Mouse (Mus musculus): ENCODE data around the gene Olfr169. TPM values are rescaled to one million over a fixed set of nuclear protein-coding genes. Genes with fewer than 3 reads are reported as not detected.
"Not testable (repeated sequence)": the region's sequence is repeated elsewhere in the genome, so short reads cannot be mapped to it uniquely, and the experiment has no call there.

Olfr169 gene
- polyA plus RNA-seq (2015; fragmentation: Nextera tagmentation; extraction: Ambion mirVana), result not detected in 2 replicates

DNA sequence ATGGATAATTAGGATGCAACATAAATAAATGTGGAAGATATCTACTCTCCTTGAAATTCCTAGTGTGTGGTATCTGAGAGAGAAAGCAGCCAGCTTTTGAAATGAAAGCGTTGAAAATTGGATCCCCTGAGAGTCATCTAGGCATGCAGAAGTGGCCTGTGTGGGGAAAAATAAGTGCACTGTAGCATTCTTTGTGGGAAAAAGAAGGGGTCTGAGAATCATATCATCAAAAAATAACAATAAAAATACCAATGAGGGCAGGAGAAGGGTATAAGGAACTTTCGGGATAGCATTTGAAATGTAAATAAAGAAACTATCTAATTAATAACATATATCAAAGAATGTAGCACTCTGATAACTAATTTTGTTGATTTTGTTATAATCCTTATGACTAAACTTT is at the start of gene Olfr169:
Gene Olfr169 (minus strand): TSS at position 101 of the 400 bp plus-strand sequence.
- not testable (repeated sequence) for H3K9ac ChIP-seq; H3K9me3 ChIP-seq; H3K36me3 ChIP-seq; H3K4me1 ChIP-seq; H3K4me3 ChIP-seq; H3K4me2 ChIP-seq; H3K27me3 ChIP-seq; ATAC-seq (ENCODE audit: borderline replicate concordance, extremely low read depth, low FRiP score, low TSS enrichment); H3K27ac ChIP-seq
- WGBS, result 88% methylated on average over 2 of the region's 2 CpGs

DNA sequence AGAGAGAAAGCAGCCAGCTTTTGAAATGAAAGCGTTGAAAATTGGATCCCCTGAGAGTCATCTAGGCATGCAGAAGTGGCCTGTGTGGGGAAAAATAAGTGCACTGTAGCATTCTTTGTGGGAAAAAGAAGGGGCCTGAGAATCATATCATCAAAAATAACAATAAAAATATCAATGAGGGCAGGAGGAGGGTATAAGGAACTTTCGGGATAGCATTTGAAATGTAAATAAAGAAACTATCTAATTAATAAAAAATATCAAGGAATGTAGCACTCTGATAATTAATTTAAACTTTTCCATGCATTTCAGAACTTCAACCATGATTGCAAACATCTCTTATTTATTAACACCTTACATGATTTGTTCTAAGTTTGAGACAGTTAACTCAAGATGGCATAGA is 40.2 kb upstream of the Olfr169 start, which contains the start of gene Olfr170:
Gene Olfr170 (minus strand): TSS at position 101 of the 400 bp plus-strand sequence.
- not testable (repeated sequence) for H3K4me3 ChIP-seq; H3K27ac ChIP-seq; H3K9ac ChIP-seq; H3K4me1 ChIP-seq; H3K36me3 ChIP-seq; H3K9me3 ChIP-seq; H3K4me2 ChIP-seq; ATAC-seq (ENCODE audit: borderline replicate concordance, extremely low read depth, low FRiP score, low TSS enrichment); H3K27me3 ChIP-seq
- 78% methylated on average over 2 of the region's 2 CpGs for WGBS

DNA sequence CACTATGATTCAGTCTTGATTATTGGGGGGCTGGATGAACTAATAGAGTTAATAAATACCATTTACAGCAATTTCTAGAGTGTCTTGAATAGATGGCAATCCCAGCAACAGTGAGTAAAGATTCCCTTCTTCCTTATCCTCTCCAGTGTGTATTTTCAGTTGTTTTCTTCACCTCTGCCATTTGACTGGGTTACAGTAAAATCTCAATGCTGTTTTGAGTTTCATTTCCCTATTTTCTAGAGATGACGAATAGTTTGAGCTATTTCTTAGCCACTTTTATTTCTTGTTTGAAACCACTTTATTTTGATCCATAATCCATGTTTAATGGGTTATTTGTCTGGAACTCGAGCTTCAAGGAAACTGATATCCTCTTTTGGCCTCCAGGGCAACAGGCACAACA is 31.6 kb upstream of the Olfr169 start:
- Histone ChIP-seq H3K9ac (no peak overlapping the region), H3K4me3 (no peak overlapping the region), H3K9me3 (no peaks in the 10 kb centered on the region), H3K4me2 (no peak overlapping the region), H3K36me3 (no peaks in the 10 kb centered on the region), H3K27me3 (no peaks in the 10 kb centered on the region), H3K4me1 (no peaks in the 10 kb centered on the region), H3K27ac (no peak overlapping the region)
- ATAC-seq (ENCODE audit: borderline replicate concordance, extremely low read depth, low FRiP score, low TSS enrichment), result no peak
- WGBS, result 54% methylated on average over 2 of the region's 2 CpGs

DNA sequence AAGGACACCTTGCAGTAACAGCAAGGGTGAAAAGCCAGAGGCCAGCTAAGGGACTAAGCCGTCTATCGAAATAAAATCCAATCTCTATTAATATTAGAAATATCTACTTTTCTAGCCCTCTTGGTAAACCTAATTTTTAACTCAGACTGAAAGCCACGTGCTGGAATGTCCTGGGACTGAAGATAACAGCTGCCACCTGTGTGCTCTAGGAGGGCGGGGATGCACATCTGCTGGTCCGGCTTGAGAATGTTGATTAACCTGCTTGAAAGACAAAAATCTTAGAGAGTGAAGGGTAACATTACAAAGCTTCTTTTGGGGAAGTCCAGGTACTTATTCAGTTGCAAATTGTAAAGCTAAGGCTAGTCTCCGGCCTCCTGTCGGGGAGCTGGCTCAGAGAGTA is 18.2 kb downstream of the Olfr169 start:
- 79% methylated on average over 7 of the region's 7 CpGs for WGBS
- ATAC-seq (ENCODE audit: borderline replicate concordance, extremely low read depth, low FRiP score, low TSS enrichment); H3K9me3 ChIP-seq; H3K4me2 ChIP-seq; H3K4me3 ChIP-seq; H3K27ac ChIP-seq; H3K9ac ChIP-seq; H3K4me1 ChIP-seq; H3K27me3 ChIP-seq; H3K36me3 ChIP-seq: not testable (repeated sequence)

- H3K27ac ChIP-seq; H3K4me3 ChIP-seq; H3K9me3 ChIP-seq; ATAC-seq (ENCODE audit: borderline replicate concordance, extremely low read depth, low FRiP score, low TSS enrichment); H3K27me3 ChIP-seq; H3K4me1 ChIP-seq; H3K9ac ChIP-seq; H3K36me3 ChIP-seq; H3K4me2 ChIP-seq: not testable (repeated sequence)
- 71% methylated on average over 3 of the region's 3 CpGs for WGBS
These were observed 19.4 kb downstream of the Olfr169 start for GRCm38 (mm10) chr16:19552246-19552645.

DNA sequence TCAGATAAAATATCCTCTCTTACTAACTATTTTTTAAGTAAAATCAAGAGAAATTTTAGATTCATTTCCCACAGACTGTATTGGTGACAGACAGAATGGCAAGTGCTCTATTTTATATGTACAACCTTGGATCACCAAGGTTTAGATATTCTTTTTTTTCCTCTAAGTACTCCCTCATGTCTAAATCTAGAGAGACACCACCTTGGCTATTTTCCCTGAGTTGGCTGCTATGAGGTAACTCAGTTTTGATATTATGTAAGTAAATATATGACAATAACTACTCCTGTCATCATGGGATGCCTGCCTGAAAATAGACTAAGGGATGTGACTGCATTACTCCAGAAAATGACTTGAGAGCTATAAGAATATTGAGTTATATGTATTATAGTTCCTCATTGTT is 36.2 kb downstream of the Olfr169 start, which contains the start of gene Olfr168:
Gene Olfr168 (minus strand): TSS at position 101 of the 400 bp plus-strand sequence.
- Histone ChIP-seq H3K4me1 (no peaks in the 10 kb centered on the region), H3K4me2 (no peak within 1 kb of the TSS), H3K9me3 (no peaks in the 10 kb centered on the region), H3K27me3 (no peaks in the 10 kb centered on the region), H3K4me3 (no peak within 1 kb of the TSS), H3K9ac (no peak within 1 kb of the TSS), H3K27ac (no peak within 1 kb of the TSS), H3K36me3 (no peaks in the 10 kb centered on the region)
- ATAC-seq (ENCODE audit: borderline replicate concordance, extremely low read depth, low FRiP score, low TSS enrichment), result no peak

DNA sequence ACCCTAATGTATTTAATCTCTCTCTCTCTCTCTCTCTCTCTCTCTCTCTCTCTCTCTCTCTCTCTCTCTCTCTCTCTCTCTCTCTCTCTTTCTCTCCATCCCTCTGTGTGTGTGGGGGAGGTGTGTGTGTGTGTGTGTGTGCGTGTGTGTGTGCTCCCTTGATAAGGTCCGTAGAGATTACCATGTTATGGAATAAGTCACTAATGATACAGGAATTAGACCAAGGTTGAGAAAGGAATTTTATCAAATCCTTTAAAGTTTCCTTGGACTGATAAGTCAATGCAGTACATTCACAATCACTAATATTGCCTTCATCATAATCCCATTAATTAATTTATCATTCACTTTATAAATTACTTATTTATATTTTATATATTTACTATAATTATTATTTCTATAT is 49.4 kb downstream of the Olfr169 start, which contains the start of gene Olfr167:
Gene Olfr167 (minus strand): TSS at position 101 of the 400 bp plus-strand sequence.
- H3K4me3 ChIP-seq, result no peak within 1 kb of the TSS
- no peak for ATAC-seq (ENCODE audit: borderline replicate concordance, extremely low read depth, low FRiP score, low TSS enrichment)
- WGBS, result 84% methylated on average over 2 of the region's 2 CpGs
- H3K27ac ChIP-seq, result no peak within 1 kb of the TSS
- no peaks in the 10 kb centered on the region for H3K36me3 ChIP-seq
- H3K9ac ChIP-seq, result no peak within 1 kb of the TSS
- H3K27me3 ChIP-seq, result no peaks in the 10 kb centered on the region
- no peaks in the 10 kb centered on the region for H3K9me3 ChIP-seq
- no peaks in the 10 kb centered on the region for H3K4me1 ChIP-seq
- no peak within 1 kb of the TSS for H3K4me2 ChIP-seq

Other genes starting within 250 kb of the Olfr169 start
- not detected in 2 replicates for gene Olfr165, start 148.7 kb downstream of the Olfr169 start, polyA plus RNA-seq (2015; fragmentation: Nextera tagmentation; extraction: Ambion mirVana)
- not detected in 2 replicates for gene Olfr166, start 88.1 kb downstream of the Olfr169 start, polyA plus RNA-seq (2015; fragmentation: Nextera tagmentation; extraction: Ambion mirVana)
- not detected in 2 replicates for gene Olfr167, start 49.5 kb downstream of the Olfr169 start, polyA plus RNA-seq (2015; fragmentation: Nextera tagmentation; extraction: Ambion mirVana)
- not detected in 2 replicates for gene Olfr168, start 36.3 kb downstream of the Olfr169 start, polyA plus RNA-seq (2015; fragmentation: Nextera tagmentation; extraction: Ambion mirVana)
- gene Olfr170, start 40.1 kb upstream of the Olfr169 start, polyA plus RNA-seq (2015; fragmentation: Nextera tagmentation; extraction: Ambion mirVana), result not detected in 2 replicates
- not detected in 2 replicates for gene Olfr171, start 58.1 kb upstream of the Olfr169 start, polyA plus RNA-seq (2015; fragmentation: Nextera tagmentation; extraction: Ambion mirVana)
- gene Lamp3, start 134.6 kb upstream of the Olfr169 start, polyA plus RNA-seq (2015; fragmentation: Nextera tagmentation; extraction: Ambion mirVana), result 10.8 and 16.2 TPM in 2 replicates
- 16.8 and 19.7 TPM in 2 replicates for gene B3gnt5, start 188.4 kb upstream of the Olfr169 start, polyA plus RNA-seq (2015; fragmentation: Nextera tagmentation; extraction: Ambion mirVana)

Measured in lung, embryonic 15.5 days (tissue).